Mouse (Mus musculus): Measurements from ENCODE around the gene Cisd1. TPM values are rescaled to one million over a fixed set of nuclear protein-coding genes. Genes with fewer than 3 reads are reported as not detected.

Gene Cisd1
- total and polyA plus RNA-seq, 2 experiments from 2014 or later: 128 to 346 TPM

- no peak for TF ChIP-seq CTCF (IDR thresholded peaks at IDR 0.05; ENCODE audit: low read depth)
- 88% methylated on average over 1 of the region's 1 CpGs for WGBS
- no peaks in the 10 kb centered on the region for H3K9me3 ChIP-seq (ENCODE audit: low read length)
- DNase-seq (no peak), ATAC-seq (no peak)
- 0 out of 2 replicates have a peak overlapping the region, but pooled peaks have one; percentile 81 for H3K9ac ChIP-seq
- peaks cover 16% of the 10 kb centered on the region; the same call in 1 of the 2 replicates for H3K4me1 ChIP-seq (ENCODE audit: insufficient read depth)
- no peaks in the 10 kb centered on the region for H3K27me3 ChIP-seq (ENCODE audit: insufficient read depth, low read length)
- peak overlapping the region; percentile 76; the same call in 1 of the 2 replicates for H3K4me2 ChIP-seq (ENCODE audit: low read depth)
- H3K27ac ChIP-seq (ENCODE audit: low read depth, low read length): no peak overlapping the region
- H3K4me3 ChIP-seq (ENCODE audit: low read depth, low read length): peak overlapping the region; percentile 83
- H3K36me3 ChIP-seq (ENCODE audit: insufficient read depth): 0 out of 2 replicates have a peak, but pooled peaks cover 2% of the 10 kb centered on the region
These were observed 4.5 kb upstream of the Cisd1 start for GRCm38 (mm10) chr10:71349290-71349689.

DNA sequence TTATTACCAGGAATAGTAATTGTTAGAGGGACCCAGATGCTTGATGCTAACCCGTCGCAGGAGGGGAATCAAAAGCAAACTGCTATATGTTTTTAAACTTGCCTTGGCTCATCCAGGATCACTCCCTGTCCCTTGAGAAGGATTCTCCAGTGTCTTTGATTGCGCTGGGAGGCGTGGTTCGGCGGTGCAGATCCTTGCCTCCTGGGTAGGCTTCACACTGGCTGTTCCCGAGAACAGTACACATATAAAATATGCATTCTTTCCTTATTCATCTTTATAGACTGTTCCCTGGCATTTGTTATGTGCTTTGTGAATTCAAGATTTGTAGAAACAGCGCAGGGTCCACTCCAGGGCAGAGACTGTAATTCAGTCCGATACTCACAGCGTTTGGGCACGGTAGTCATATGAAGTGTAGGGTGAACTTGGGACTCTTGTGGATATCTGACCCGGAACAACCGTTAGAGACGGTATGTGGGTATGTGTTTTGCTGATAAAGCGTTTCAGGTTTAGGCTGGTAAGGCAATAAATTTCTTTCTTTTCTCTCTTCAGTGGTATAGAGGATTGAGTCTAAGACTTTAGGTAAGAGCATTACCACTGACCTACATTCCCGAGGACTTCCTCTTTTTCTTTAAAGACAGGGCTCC, 4.0 kb upstream of the Cisd1 start:
- DNase-seq (no peak), ATAC-seq (no peak)
- peak overlapping the region; percentile 83 for H3K4me3 ChIP-seq (ENCODE audit: low read depth, low read length)
- TF ChIP-seq CTCF (IDR thresholded peaks at IDR 0.05; ENCODE audit: low read depth): no peak
- H3K4me1 ChIP-seq (ENCODE audit: insufficient read depth): peaks cover 20% of the 10 kb centered on the region
- 21% methylated on average over 16 of the region's 16 CpGs for WGBS
- H3K27ac ChIP-seq (ENCODE audit: low read depth, low read length): 0 out of 2 replicates have a peak overlapping the region, but pooled peaks have one; percentile 79
- peak overlapping the region; percentile 81 for H3K9ac ChIP-seq
- no peaks in the 10 kb centered on the region for H3K9me3 ChIP-seq (ENCODE audit: low read length)
- H3K27me3 ChIP-seq (ENCODE audit: insufficient read depth, low read length): no peaks in the 10 kb centered on the region
- H3K4me2 ChIP-seq (ENCODE audit: low read depth): peak overlapping the region; percentile 76
- 0 out of 2 replicates have a peak, but pooled peaks cover 2% of the 10 kb centered on the region for H3K36me3 ChIP-seq (ENCODE audit: insufficient read depth)

DNA sequence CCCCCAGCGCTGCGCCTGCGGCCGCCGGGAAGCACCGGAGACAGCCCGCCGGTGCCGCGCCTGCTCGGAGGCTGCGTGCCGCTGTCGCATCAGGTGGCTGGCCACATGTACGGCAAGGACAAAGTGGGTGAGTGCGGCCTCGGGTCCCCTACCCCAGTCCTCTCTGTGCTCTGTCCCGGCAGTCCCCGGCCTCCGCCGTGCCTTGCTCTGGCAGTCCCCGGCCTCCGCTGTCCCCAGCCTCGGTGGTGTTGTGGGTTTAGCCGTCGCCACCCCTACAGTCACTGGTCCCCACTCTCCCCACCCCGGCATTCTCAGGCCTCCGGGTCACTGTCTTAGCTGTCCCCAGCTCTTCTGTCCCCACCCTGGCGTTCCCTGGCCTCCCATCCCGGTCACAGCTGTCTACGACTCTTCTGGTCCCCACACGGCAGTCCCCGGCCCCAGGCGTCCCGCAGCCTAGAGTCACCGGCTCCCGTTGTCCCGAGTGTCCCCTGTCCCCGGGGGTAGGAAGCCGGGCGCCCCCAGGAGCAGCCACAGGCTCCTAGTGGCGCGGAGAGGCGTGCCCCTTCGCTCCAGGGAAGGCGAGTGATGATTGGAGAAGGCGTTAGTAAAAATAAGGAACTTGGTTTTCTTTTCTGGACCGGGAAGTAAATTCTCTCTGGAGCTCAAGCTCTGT, 3.3 kb upstream of the Cisd1 start:
- ATAC-seq: peak; percentile 52
- TF ChIP-seq CTCF (IDR thresholded peaks at IDR 0.05; ENCODE audit: low read depth): no peak
- no peaks in the 10 kb centered on the region for H3K27me3 ChIP-seq (ENCODE audit: insufficient read depth, low read length)
- H3K4me1 ChIP-seq (ENCODE audit: insufficient read depth): peaks cover 20% of the 10 kb centered on the region
- peak overlapping the region; percentile 79 for H3K27ac ChIP-seq (ENCODE audit: low read depth, low read length)
- H3K4me3 ChIP-seq (ENCODE audit: low read depth, low read length): peak overlapping the region; percentile 83
- peak overlapping the region; percentile 76 for H3K4me2 ChIP-seq (ENCODE audit: low read depth)
- 3% methylated on average over 48 of the region's 48 CpGs for WGBS
- H3K9me3 ChIP-seq (ENCODE audit: low read length): no peaks in the 10 kb centered on the region
- 0 out of 2 replicates have a peak, but pooled peaks cover 2% of the 10 kb centered on the region for H3K36me3 ChIP-seq (ENCODE audit: insufficient read depth)
- DNase-seq: peak; percentile 46
- peak overlapping the region; percentile 81 for H3K9ac ChIP-seq

DNA sequence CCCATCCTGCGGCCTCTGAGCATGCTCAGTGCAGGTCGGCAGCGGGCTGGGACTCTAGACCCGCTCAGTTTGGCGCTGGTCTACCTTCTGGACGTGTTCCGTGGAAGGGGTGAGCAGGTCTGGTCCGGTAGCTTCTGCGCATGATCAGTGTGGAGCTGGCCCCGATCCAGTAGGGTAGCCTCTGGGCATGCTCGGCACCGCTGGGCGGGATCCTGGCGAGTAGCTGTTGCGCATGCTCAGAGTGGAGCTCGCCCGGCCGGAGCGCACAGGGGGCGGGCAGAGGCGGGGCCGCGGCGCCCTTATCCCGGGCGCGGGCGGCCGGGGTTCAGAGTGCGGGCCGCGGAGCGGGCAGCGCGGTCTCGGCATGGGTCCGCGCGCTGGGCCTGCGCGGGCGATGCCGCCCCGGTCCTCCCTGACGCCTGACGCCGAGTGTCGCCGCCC, 2.8 kb upstream of the Cisd1 start, which contains the start of gene Ipmk:
Gene Ipmk (plus strand): TSS at position 255 of the 441 bp plus-strand sequence.
- DNase-seq: peak; percentile 97
- 0 out of 2 replicates have a peak, but pooled peaks cover 2% of the 10 kb centered on the region for H3K36me3 ChIP-seq (ENCODE audit: insufficient read depth)
- no peaks in the 10 kb centered on the region for H3K9me3 ChIP-seq (ENCODE audit: low read length)
- peak within 1 kb of the TSS; percentile 76 for H3K4me2 ChIP-seq (ENCODE audit: low read depth)
- H3K4me1 ChIP-seq (ENCODE audit: insufficient read depth): peaks cover 20% of the 10 kb centered on the region
- H3K9ac ChIP-seq: peak within 1 kb of the TSS; percentile 81
- 5% methylated on average over 41 of the region's 49 CpGs for WGBS
- peak within 1 kb of the TSS; percentile 83 for H3K4me3 ChIP-seq (ENCODE audit: low read depth, low read length)
- H3K27ac ChIP-seq (ENCODE audit: low read depth, low read length): peak within 1 kb of the TSS; percentile 79
- no peaks in the 10 kb centered on the region for H3K27me3 ChIP-seq (ENCODE audit: insufficient read depth, low read length)
- peak; percentile 91 for ATAC-seq
- no peak for TF ChIP-seq CTCF (IDR thresholded peaks at IDR 0.05; ENCODE audit: low read depth)

DNA sequence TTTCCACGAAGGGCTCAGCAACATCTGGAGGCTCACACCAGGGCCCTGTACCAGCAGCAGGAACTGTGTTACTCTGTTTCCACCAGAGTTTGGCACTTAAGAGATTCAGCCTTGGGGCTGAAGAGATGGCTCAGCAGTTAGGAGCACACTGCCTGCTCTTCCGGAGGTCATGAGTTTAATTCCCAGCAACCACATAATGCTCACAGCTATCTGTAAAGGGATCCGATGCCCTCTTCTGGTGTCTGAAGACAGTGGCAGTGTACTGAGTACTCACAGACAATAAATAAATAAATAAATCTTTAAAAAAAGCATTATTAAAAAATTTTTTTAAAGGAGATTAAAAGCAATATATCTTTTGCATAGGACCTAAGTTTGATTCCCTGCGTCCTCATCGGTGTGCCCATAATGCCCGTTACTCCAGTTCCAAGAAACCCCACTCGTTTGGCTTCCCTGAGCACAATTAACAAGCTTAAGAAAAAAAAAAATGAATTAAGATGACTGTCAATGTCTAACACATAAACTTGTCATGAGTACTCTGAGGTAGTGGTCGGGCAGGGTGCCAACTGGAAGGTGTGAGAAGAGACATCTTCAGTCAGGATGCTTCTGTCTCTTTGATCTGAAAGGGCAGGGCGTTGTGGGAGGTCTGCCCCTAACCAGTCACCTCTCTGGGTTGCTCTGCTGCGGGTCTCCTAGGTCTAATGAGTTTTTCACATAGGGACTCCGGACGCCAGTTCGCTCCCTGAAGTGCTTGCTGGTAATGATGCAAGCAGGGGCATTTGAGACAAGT, 2.2 kb upstream of the Cisd1 start:
- peaks cover 20% of the 10 kb centered on the region for H3K4me1 ChIP-seq (ENCODE audit: insufficient read depth)
- no peak for DNase-seq
- no peaks in the 10 kb centered on the region for H3K9me3 ChIP-seq (ENCODE audit: low read length)
- no peak for ATAC-seq
- peak overlapping the region; percentile 76 for H3K4me2 ChIP-seq (ENCODE audit: low read depth)
- peak; percentile 37; the same call in 1 of the 2 replicates for TF ChIP-seq CTCF (IDR thresholded peaks at IDR 0.05; ENCODE audit: low read depth)
- peak overlapping the region; percentile 83 for H3K4me3 ChIP-seq (ENCODE audit: low read depth, low read length)
- H3K27me3 ChIP-seq (ENCODE audit: insufficient read depth, low read length): no peaks in the 10 kb centered on the region
- 9% methylated on average over 13 of the region's 13 CpGs for WGBS
- H3K36me3 ChIP-seq (ENCODE audit: insufficient read depth): 0 out of 2 replicates have a peak, but pooled peaks cover 2% of the 10 kb centered on the region
- peak overlapping the region; percentile 81 for H3K9ac ChIP-seq
- peak overlapping the region; percentile 79 for H3K27ac ChIP-seq (ENCODE audit: low read depth, low read length)

GRCm38 (mm10) chr10:71346106-71346505, 1.4 kb upstream of the Cisd1 start:
- Histone ChIP-seq H3K27me3 (ENCODE audit: insufficient read depth, low read length) (no peaks in the 10 kb centered on the region), H3K9ac (no peak overlapping the region), H3K4me3 (ENCODE audit: low read depth, low read length) (no peak overlapping the region), H3K9me3 (ENCODE audit: low read length) (no peaks in the 10 kb centered on the region), H3K4me1 (ENCODE audit: insufficient read depth) (peaks cover 20% of the 10 kb centered on the region), H3K36me3 (ENCODE audit: insufficient read depth) (no peaks in the 10 kb centered on the region), H3K4me2 (ENCODE audit: low read depth) (no peak overlapping the region), H3K27ac (ENCODE audit: low read depth, low read length) (no peak overlapping the region)
- TF ChIP-seq CTCF (IDR thresholded peaks at IDR 0.05; ENCODE audit: low read depth): no peak
- no peak for DNase-seq
- ATAC-seq: no peak
- 67% methylated on average over 2 of the region's 2 CpGs for WGBS

All from forebrain, postnatal 0 days (tissue).